Mouse (Mus musculus) Patski (cell line): ENCODE results near the gene Sectm1a. TPM values are rescaled to one million over a fixed set of nuclear protein-coding genes. Genes with fewer than 3 reads are reported as not detected.
"Not testable (repeated sequence)": the region's sequence is repeated elsewhere in the genome, so short reads cannot be mapped to it uniquely, and the experiment has no call there.

ENCODE experiments used
- ATAC-seq: fragments of 100-300 bp; one replicate; pipeline ENCODE4 v1.8.0; 2021
- CTCF ChIA-PET: fragments of 350-600 bp; sonication (Branson Sonifier 250); formaldehyde crosslinking; loops from one replicate; lab custom pipeline; 2022; ENCODE audit warnings: inconsistent platforms; lab: Charles Lee
- POLR2A ChIA-PET: fragments of 350-600 bp; sonication (Branson Sonifier 250); formaldehyde crosslinking; loops from one replicate; lab custom pipeline; 2022; ENCODE audit warnings: antibody characterized with exemption, inconsistent platforms; lab: Charles Lee
- DNase-seq: peaks from one replicate; pipeline ENCODE4 v3.0.0-alpha.2; 2011; ENCODE audit warnings: low read depth, low spot score
- H3K27me3 ChIP-seq: fragments of 371-371 bp; one replicate; pipeline ENCODE4 v1.5.1; 2021
- CTCF ChIP-seq: fragments of 100-300 bp; IDR thresholded peaks from one replicate; pipeline ENCODE4 v1.5.1; 2021
- in situ Hi-C: fragments of 300-500 bp; cut with MboI; formaldehyde crosslinking; loops from 3 replicates; pipeline ENCODE4 v1.11.1; 2018; ENCODE audit warnings: low pct_unique_long_range_greater_than_20kb, mixed read lengths
- polyA plus RNA-seq: library from polyadenylated mRNA; unstranded; gene quantifications from one replicate; pipeline ENCODE4 v1.2.3, GENCODE M21; 2021

Gene Sectm1a
- polyA plus RNA-seq, 1 experiment from 2014 or later = 0.13 TPM

GRCm38 (mm10) chr11:121090943-121091342 is 9.9 kb upstream of the Sectm1a start:
- ATAC-seq (no peak), DNase-seq (no peak)
- no peaks in the 10 kb centered on the region for H3K27me3 ChIP-seq
- in situ Hi-C loops = no loop called here
- no peak for TF ChIP-seq CTCF
- CTCF ChIA-PET = interaction anchor here (1.1 kb wide), 1 partner anchor 40 kb away, joined by 4 read pairs; no protein-coding TSS in a partner anchor
- POLR2A ChIA-PET = no interaction called here

DNA sequence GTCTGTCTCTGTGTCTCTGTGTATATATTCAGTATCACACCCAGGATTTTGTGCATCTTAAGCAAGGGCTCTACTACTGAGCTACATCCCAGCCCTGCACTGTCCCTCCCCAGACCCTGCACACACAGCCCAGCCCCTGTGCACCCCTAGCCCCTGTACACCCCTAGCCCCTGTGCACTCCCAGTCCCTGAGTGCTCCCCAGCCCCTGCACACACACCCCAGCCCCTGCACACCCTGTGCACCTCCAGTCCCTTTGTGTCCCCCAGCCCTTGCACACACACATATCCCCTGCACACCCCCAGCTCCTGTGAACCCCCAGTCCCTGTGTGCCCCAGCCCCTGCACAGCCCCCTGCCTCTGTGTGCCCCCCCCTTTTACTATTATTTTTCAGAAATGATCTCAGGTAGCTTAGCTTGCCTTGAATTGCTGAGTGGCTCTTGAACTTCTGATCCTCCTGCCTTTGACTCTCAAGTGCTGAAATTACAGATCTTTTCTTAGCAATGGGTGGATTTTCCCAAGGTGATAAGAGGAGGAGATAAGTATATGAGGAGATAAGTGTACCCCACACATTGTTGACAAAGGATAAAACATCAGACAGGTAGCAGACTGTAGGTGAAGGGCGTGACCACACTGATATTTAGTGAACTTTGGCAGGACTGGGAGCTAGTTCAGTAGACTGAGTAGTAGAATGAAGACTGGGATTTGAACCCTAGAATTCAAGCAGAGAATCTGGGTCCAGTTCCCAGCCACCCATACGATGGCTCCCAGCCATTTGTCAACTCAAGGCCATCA is 8.9 kb upstream of the Sectm1a start:
- ATAC-seq (no peak), DNase-seq (no peak)
- TF ChIP-seq CTCF = no peak
- ChIA-PET CTCF (no interaction called here), POLR2A (no interaction called here)
- in situ Hi-C loops = no loop called here
- no peaks in the 10 kb centered on the region for H3K27me3 ChIP-seq

- CTCF ChIA-PET = no interaction called here
- no peak for DNase-seq
- no peak for TF ChIP-seq CTCF
- POLR2A ChIA-PET = no interaction called here
- no peak for ATAC-seq
- in situ Hi-C loops = no loop called here
- no peaks in the 10 kb centered on the region for H3K27me3 ChIP-seq
Observed at GRCm38 (mm10) chr11:121088997-121089396, 8.0 kb upstream of the Sectm1a start.

DNA sequence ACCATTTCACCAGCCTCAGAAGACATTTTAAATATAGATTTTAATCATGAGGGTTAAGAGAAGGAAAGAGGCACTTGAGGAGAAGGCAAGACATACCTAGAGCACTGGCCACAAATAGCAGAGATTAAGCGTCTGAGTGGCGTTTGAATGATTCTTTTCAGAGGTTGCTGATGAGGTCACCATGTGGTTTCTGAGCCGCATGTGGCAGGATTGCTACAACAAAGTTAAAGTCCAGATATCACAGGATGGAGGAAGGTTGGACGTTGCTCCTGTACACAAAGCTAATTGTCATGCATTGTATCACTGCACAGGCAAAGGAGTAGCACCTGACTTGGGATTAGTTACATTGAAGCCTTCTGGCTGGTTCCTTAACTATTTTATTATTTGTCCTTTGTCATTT is 5.3 kb upstream of the Sectm1a start:
- in situ Hi-C loops = no loop called here
- CTCF ChIA-PET = interaction anchor here (1.2 to 1.4 kb wide), 2 partner anchors 10 to 11 kb away, joined by 3 to 4 read pairs; no protein-coding TSS in a partner anchor
- no peak for TF ChIP-seq CTCF
- ATAC-seq = peak; percentile 28
- DNase-seq = peak; percentile 63
- POLR2A ChIA-PET = no interaction called here
- H3K27me3 ChIP-seq = no peaks in the 10 kb centered on the region

- DNase-seq (peak; percentile 48), ATAC-seq (peak; percentile 44)
- no peaks in the 10 kb centered on the region for H3K27me3 ChIP-seq
- ChIA-PET POLR2A (interaction anchor here (0.7 kb wide), 1 partner anchor 174 kb away, joined by 3 read pairs; no protein-coding TSS in a partner anchor), CTCF (no interaction called here)
- TF ChIP-seq CTCF = no peak
- in situ Hi-C loops = no loop called here
Observed at GRCm38 (mm10) chr11:121085181-121085580, 4.2 kb upstream of the Sectm1a start.

DNA sequence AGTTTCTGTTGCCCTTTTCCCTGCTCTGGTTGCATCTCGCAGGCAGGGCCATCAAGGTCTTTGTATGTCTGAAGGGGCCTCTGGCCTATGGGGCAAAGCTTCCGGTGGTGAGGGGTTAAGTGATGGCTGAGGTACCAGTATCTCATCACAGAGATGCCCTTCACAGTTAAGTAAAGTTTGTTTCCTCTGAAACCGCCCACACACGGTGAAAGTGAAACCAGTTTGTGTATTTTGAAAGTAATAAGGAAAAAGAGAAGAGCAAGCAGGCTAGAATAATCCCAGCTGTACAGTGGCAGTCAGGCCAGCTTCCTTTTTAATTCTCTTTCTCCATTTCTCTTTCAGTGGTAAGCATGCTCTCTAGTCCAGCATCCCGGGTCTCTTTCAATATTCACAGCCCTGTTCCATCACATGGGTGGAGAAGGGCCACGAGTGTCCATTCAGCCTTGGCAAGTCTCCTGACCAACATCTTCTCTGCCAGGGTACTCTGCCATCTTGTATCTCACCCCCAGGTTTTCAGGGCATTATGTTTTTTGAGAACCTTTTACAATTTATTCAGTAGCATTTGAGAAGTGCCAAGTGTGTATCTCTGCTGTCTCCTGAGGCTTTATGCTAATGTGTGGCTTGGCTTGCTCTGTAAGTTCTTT is 2.0 kb upstream of the Sectm1a start:
- no peak for TF ChIP-seq CTCF
- ATAC-seq (no peak), DNase-seq (no peak)
- in situ Hi-C loops = no loop called here
- H3K27me3 ChIP-seq = no peaks in the 10 kb centered on the region
- ChIA-PET CTCF (no interaction called here), POLR2A (no interaction called here)

GRCm38 (mm10) chr11:121082250-121082649 is 1.2 kb upstream of the Sectm1a start:
- ATAC-seq (no peak), DNase-seq (no peak)
- ChIA-PET POLR2A (no interaction called here), CTCF (no interaction called here)
- no peaks in the 10 kb centered on the region for H3K27me3 ChIP-seq
- in situ Hi-C loops = no loop called here
- no peak for TF ChIP-seq CTCF

- H3K27me3 ChIP-seq = peaks cover 4% of the 10 kb centered on the region
- ChIA-PET POLR2A (no interaction called here), CTCF (interaction anchor here (1.0 to 2.1 kb wide), 4 partner anchors 11 to 32 kb away, joined by 3 to 5 read pairs (median 3); no protein-coding TSS in a partner anchor)
- DNase-seq (no peak), ATAC-seq (no peak)
- TF ChIP-seq CTCF = no peak
- in situ Hi-C loops = no loop called here
Observed at GRCm38 (mm10) chr11:121080330-121080729, 690 bp downstream of the Sectm1a start.

DNA sequence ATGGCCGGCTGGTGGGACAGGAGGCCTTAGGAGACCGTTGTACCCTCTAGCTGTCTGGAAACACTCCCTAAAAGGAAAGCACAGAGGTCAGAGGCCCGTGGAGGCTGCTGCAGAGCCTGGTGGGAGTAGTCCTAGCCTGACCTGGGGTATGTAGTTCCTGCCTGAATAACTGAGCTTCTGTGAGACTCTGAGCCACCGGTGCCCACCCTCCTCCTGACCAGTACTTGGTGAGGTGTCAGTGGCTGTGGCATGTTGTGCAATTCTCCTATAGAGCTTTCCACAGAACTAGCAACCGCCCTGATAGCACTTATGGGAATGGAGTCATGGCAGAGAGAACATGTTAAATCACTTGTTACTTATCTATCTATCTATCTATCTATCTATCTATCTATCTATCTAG is 5.4 kb downstream of the Sectm1a start:
- CTCF ChIA-PET = interaction anchor here (1.0 to 1.4 kb wide), 2 partner anchors 11 to 52 kb away, joined by 3 to 4 read pairs; no protein-coding TSS in a partner anchor
- ATAC-seq = no peak
- peaks cover 4% of the 10 kb centered on the region for H3K27me3 ChIP-seq
- in situ Hi-C loops = no loop called here
- no peak for DNase-seq
- TF ChIP-seq CTCF = no peak
- POLR2A ChIA-PET = no interaction called here

DNA sequence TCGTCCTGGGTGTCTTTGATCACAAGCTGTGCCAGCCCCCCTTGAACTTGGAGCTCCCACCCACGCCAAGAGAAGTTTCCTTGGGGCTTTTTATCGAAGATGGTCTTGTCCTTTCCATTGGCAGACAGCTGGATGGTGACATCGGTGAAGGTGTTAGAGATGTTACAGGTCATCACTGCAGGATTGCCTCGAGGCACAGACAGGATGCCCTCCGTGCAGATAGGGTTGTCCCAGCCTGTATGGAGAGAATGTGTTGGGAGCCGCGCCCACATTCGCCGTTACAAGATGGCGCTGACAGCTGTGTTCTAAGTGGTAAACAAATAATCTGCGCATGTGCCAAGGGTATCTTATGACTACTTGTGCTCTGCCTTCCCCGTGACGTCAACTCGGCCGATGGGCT is 11.4 kb downstream of the Sectm1a start:
- POLR2A ChIA-PET, ATAC-seq, DNase-seq, H3K27me3 ChIP-seq, in situ Hi-C loops: not testable (repeated sequence)
- CTCF ChIA-PET = interaction anchor here (1.0 to 1.2 kb wide), 2 partner anchors 11 to 57 kb away, joined by 3 read pairs; partner anchors contain the start of gene Sectm1a

DNA sequence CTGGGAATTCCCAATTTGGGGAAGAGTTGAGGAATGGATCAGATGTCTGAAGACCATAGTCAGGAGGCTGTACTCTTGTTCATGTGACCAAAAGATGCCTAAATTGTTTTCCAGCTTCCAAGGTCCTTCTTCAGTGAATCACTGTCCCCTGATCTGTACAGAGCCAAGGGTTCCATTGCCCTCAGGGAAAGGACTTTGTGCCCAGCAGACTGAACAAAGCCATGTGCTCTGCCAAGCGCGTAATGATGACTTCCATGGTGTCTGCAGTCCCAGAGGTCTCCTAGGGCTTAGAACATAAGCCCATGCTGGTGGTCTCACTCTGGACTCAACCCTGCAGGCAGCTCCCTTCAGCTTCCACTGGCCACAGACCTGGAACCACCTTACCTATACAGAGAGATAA is 13.1 kb downstream of the Sectm1a start:
- POLR2A ChIA-PET = no interaction called here
- no peaks in the 10 kb centered on the region for H3K27me3 ChIP-seq
- DNase-seq (peak; percentile 66), ATAC-seq (peak; percentile 67)
- in situ Hi-C loops = no loop called here
- CTCF ChIA-PET = interaction anchor here (0.7 to 1.6 kb wide), 3 partner anchors 15 to 42 kb away, joined by 3 read pairs; no protein-coding TSS in a partner anchor
- TF ChIP-seq CTCF = no peak
